Mouse (Mus musculus): ENCODE data around the gene Ptger3. TPM values are rescaled to one million over a fixed set of nuclear protein-coding genes. Genes with fewer than 3 reads are reported as not detected.

Ptger3 gene
- polyA plus RNA-seq, 1 experiment from 2014 or later, result 0.57 TPM

- WGBS, result 82% methylated on average over 3 of the region's 3 CpGs
- DNase-seq (ENCODE audit: extremely low spot score, low spot score), result no peak
- Histone ChIP-seq H3K4me3 (no peak overlapping the region), H3K27me3 (ENCODE audit: poor library complexity, severe bottlenecking) (no peaks in the 10 kb centered on the region), H3K4me1 (no peaks in the 10 kb centered on the region), H3K36me3 (replicated peaks) (no peaks in the 10 kb centered on the region), H3K27ac (no peak overlapping the region), H3K9me3 (no peaks in the 10 kb centered on the region)
These were observed 119.4 kb downstream of the Ptger3 start for GRCm38 (mm10) chr3:157686105-157686504.

- Histone ChIP-seq H3K4me1 (no peaks in the 10 kb centered on the region), H3K4me3 (no peak overlapping the region), H3K9me3 (no peaks in the 10 kb centered on the region), H3K27me3 (ENCODE audit: poor library complexity, severe bottlenecking) (no peaks in the 10 kb centered on the region), H3K27ac (no peak overlapping the region), H3K36me3 (replicated peaks) (no peaks in the 10 kb centered on the region)
- no peak for DNase-seq (ENCODE audit: extremely low spot score, low spot score)
- 69% methylated on average over 6 of the region's 6 CpGs for WGBS
These were observed 121.9 kb downstream of the Ptger3 start for GRCm38 (mm10) chr3:157688419-157689162.

MicroRNA genes within 50 kb of the gene (microRNA counts, 519-probe panel; counts per million panel counts)
- 341 counts per million, percentile 65 among the panel's probes with 10 or more counts for microRNA mmu-miR-186

Small RNA genes lying within 50 kb of the gene (microRNA-seq; reads per million reads assigned to microRNA genes)
- 649 reads per million, percentile 71 among the genes with 10 or more reads in this experiment for gene Mir186

Other genes starting within 250 kb of the Ptger3 start
- gene Zranb2, start 32.7 kb upstream of the Ptger3 start, polyA plus RNA-seq (2016; fragmentation: Nextera tagmentation; extraction: Ambion mirVana), result 122 and 127 TPM in 2 replicates

Data from forebrain, embryonic 10.5 days (tissue).